Mouse (Mus musculus): ENCODE data around the gene Itga2b. TPM values are rescaled to one million over a fixed set of nuclear protein-coding genes. Genes with fewer than 3 reads are reported as not detected.

The Itga2b gene
- polyA plus RNA-seq, 2 experiments: 20.0 to 35.4 TPM

DNA sequence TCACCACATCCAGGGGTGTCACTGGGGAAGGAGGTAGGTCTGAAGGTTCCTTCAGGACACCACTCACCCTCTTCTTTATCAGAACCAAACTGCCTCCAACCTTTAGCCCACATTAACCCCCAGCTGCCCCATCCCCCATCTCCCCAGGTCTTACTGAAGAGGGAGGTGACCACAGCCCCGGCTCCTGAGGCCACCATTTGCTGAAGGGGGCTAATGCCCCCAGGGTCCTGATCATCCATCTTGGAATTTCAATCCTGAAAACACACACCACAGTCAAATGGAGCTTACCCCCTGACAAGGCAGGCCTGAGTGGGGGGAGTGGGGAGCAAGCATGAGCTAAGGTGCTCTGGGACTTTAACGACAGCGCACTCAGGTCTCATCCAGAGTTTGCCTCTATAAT is 63.5 kb downstream of the Itga2b start:
- H3K27me3 ChIP-seq (ENCODE audit: control insufficient read depth, insufficient read depth, low read length): no peaks in the 10 kb centered on the region
- peak overlapping the region; percentile 99 for H3K4me2 ChIP-seq (ENCODE audit: low read depth)
- peak overlapping the region; percentile 99 for H3K9ac ChIP-seq (replicated peaks)
- no peaks in the 10 kb centered on the region for H3K9me3 ChIP-seq (ENCODE audit: control insufficient read depth, low read length)
- peak overlapping the region; percentile 72 for H3K27ac ChIP-seq
- no peak for TF ChIP-seq CTCF (IDR thresholded peaks at IDR 0.05; ENCODE audit: low read depth)
- no peak for TF ChIP-seq EP300 (IDR thresholded peaks at IDR 0.05; ENCODE audit: low read depth)
- WGBS (ENCODE audit: insufficient replicate concordance): 19% methylated on average over 3 of the region's 3 CpGs
- no peak for DNase-seq (ENCODE audit: low read depth in 3 of 3, low spot score in 3 of 3)
- peak overlapping the region; percentile 68 to 86 for H3K4me3 ChIP-seq (ENCODE audit: insufficient read depth in 1 of 2, low read depth in 2 of 2, low read length in 2 of 2)
- peaks cover 24 to 30% of the 10 kb centered on the region in 2 experiments for H3K4me1 ChIP-seq (replicated peaks; ENCODE audit: control insufficient read depth in 2 of 2, insufficient read depth in 2 of 2, low read length in 1 of 2)
- no peak for ATAC-seq (ENCODE audit: insufficient read depth)
- peaks cover 35% of the 10 kb centered on the region for H3K36me3 ChIP-seq (replicated peaks; ENCODE audit: control insufficient read depth, insufficient read depth, low read depth)

- Histone ChIP-seq H3K9ac (replicated peaks) (peak overlapping the region; percentile 99), H3K9me3 (ENCODE audit: control insufficient read depth, low read length) (no peaks in the 10 kb centered on the region), H3K27me3 (ENCODE audit: control insufficient read depth, insufficient read depth, low read length) (peaks cover 5% of the 10 kb centered on the region), H3K4me3 (ENCODE audit: insufficient read depth in 1 of 2, low read depth in 2 of 2, low read length in 2 of 2) (peak overlapping the region; percentile 68 to 86), H3K27ac (peak overlapping the region; percentile 72), H3K4me1 (replicated peaks; ENCODE audit: control insufficient read depth in 2 of 2, insufficient read depth in 2 of 2, low read length in 1 of 2) (peaks cover 21 to 24% of the 10 kb centered on the region in 2 experiments), H3K36me3 (replicated peaks; ENCODE audit: control insufficient read depth, insufficient read depth, low read depth) (peaks cover 35% of the 10 kb centered on the region), H3K4me2 (ENCODE audit: low read depth) (peak overlapping the region; percentile 99)
- no peak for DNase-seq (ENCODE audit: low read depth in 3 of 3, low spot score in 3 of 3)
- ATAC-seq (ENCODE audit: insufficient read depth): no peak
- WGBS (ENCODE audit: insufficient replicate concordance): 75% methylated on average over 11 of the region's 11 CpGs
- TF ChIP-seq EP300 (IDR thresholded peaks at IDR 0.05; ENCODE audit: low read depth) (no peak), CTCF (IDR thresholded peaks at IDR 0.05; ENCODE audit: low read depth) (no peak)
Measured at GRCm38 (mm10) chr11:102405544-102406285, 64.2 kb downstream of the Itga2b start.

- Histone ChIP-seq H3K4me1 (replicated peaks; ENCODE audit: control insufficient read depth in 2 of 2, insufficient read depth in 2 of 2, low read length in 1 of 2) (peaks cover 18% of the 10 kb centered on the region in 2 experiments), H3K4me3 (ENCODE audit: insufficient read depth in 1 of 2, low read depth in 2 of 2, low read length in 2 of 2) (peak overlapping the region in 1 of 2 experiments; percentile 10; a peak in 1 of 4 replicates), H3K27ac (no peak overlapping the region; the same call in 1 of the 2 replicates), H3K9ac (replicated peaks) (no peak overlapping the region; the same call in 1 of the 2 replicates), H3K9me3 (ENCODE audit: control insufficient read depth, low read length) (no peaks in the 10 kb centered on the region), H3K4me2 (ENCODE audit: low read depth) (peak overlapping the region; percentile 99), H3K27me3 (ENCODE audit: control insufficient read depth, insufficient read depth, low read length) (peaks cover 18% of the 10 kb centered on the region), H3K36me3 (replicated peaks; ENCODE audit: control insufficient read depth, insufficient read depth, low read depth) (peaks cover 35% of the 10 kb centered on the region)
- DNase-seq (ENCODE audit: low read depth in 3 of 3, low spot score in 3 of 3) (no peak), ATAC-seq (ENCODE audit: insufficient read depth) (no peak)
- no peak for TF ChIP-seq CTCF (IDR thresholded peaks at IDR 0.05; ENCODE audit: low read depth)
- TF ChIP-seq EP300 (IDR thresholded peaks at IDR 0.05; ENCODE audit: low read depth): no peak
- WGBS (ENCODE audit: insufficient replicate concordance): 81% methylated on average over 18 of the region's 18 CpGs
Measured at GRCm38 (mm10) chr11:102404161-102405010, 65.5 kb downstream of the Itga2b start.

- no peak overlapping the region for H3K4me2 ChIP-seq (ENCODE audit: low read depth)
- ATAC-seq (ENCODE audit: insufficient read depth): no peak
Measured at GRCm38 (mm10) chr11:102403657-102404056, 66.3 kb downstream of the Itga2b start.

More at GRCm38 (mm10) chr11:102403657-102404056, 66.3 kb downstream of the Itga2b start:
- Histone ChIP-seq H3K27me3 (ENCODE audit: control insufficient read depth, insufficient read depth, low read length) (peaks cover 26% of the 10 kb centered on the region), H3K36me3 (replicated peaks; ENCODE audit: control insufficient read depth, insufficient read depth, low read depth) (peaks cover 35% of the 10 kb centered on the region), H3K4me3 (ENCODE audit: insufficient read depth in 1 of 2, low read depth in 2 of 2, low read length in 2 of 2) (no peak overlapping the region), H3K4me1 (replicated peaks; ENCODE audit: control insufficient read depth in 2 of 2, insufficient read depth in 2 of 2, low read length in 1 of 2) (peaks cover 11 to 12% of the 10 kb centered on the region in 2 experiments), H3K9ac (replicated peaks) (no peak overlapping the region), H3K27ac (no peak overlapping the region), H3K9me3 (ENCODE audit: control insufficient read depth, low read length) (no peaks in the 10 kb centered on the region)
- 94% methylated on average over 11 of the region's 11 CpGs for WGBS (ENCODE audit: insufficient replicate concordance)
- no peak for DNase-seq (ENCODE audit: low read depth in 3 of 3, low spot score in 3 of 3)
- no peak for TF ChIP-seq CTCF (IDR thresholded peaks at IDR 0.05; ENCODE audit: low read depth)
- no peak for TF ChIP-seq EP300 (IDR thresholded peaks at IDR 0.05; ENCODE audit: low read depth)

Small RNA genes within 50 kb of the gene (microRNA-seq; reads per million reads assigned to microRNA genes)
- not detected for gene Mir6930

Other genes with a start within 250 kb of the Itga2b start
- 8.8 and 10.0 TPM in 2 replicates for gene Hdac5, start 240.0 kb downstream of the Itga2b start, polyA plus RNA-seq (2012; rRNA removed)
- gene Hdac5, start 240.0 kb downstream of the Itga2b start, polyA plus RNA-seq (2014; fragmentation: Nextera tagmentation; extraction: Ambion mirVana): 6.4 and 7.3 TPM in 2 replicates
- gene BC030867, start 221.2 kb downstream of the Itga2b start, polyA plus RNA-seq (2012; rRNA removed): 10.9 and 11.3 TPM in 2 replicates
- 10.8 and 13.2 TPM in 2 replicates for gene BC030867, start 221.2 kb downstream of the Itga2b start, polyA plus RNA-seq (2014; fragmentation: Nextera tagmentation; extraction: Ambion mirVana)
- gene Asb16, start 201.4 kb downstream of the Itga2b start, polyA plus RNA-seq (2012; rRNA removed): 0.39 and 0.44 TPM in 2 replicates
- 0.05 and 0.08 TPM in 2 replicates for gene Asb16, start 201.4 kb downstream of the Itga2b start, polyA plus RNA-seq (2014; fragmentation: Nextera tagmentation; extraction: Ambion mirVana)
- 19.1 and 19.8 TPM in 2 replicates for gene Tmub2, start 185.2 kb downstream of the Itga2b start, polyA plus RNA-seq (2012; rRNA removed)
- gene Tmub2, start 185.2 kb downstream of the Itga2b start, polyA plus RNA-seq (2014; fragmentation: Nextera tagmentation; extraction: Ambion mirVana): 19.3 and 24.7 TPM in 2 replicates
- 11.0 and 11.6 TPM in 2 replicates for gene Atxn7l3, start 173.5 kb downstream of the Itga2b start, polyA plus RNA-seq (2012; rRNA removed)
- 3.6 and 4.7 TPM in 2 replicates for gene Atxn7l3, start 173.5 kb downstream of the Itga2b start, polyA plus RNA-seq (2014; fragmentation: Nextera tagmentation; extraction: Ambion mirVana)
- 19.9 and 34.7 TPM in 2 replicates for gene Ubtf, start 150.4 kb downstream of the Itga2b start, polyA plus RNA-seq (2012; rRNA removed)
- 42.5 and 48.8 TPM in 2 replicates for gene Ubtf, start 150.4 kb downstream of the Itga2b start, polyA plus RNA-seq (2014; fragmentation: Nextera tagmentation; extraction: Ambion mirVana)
- 570 and 632 TPM in 2 replicates for gene Slc4a1, start 103.9 kb downstream of the Itga2b start, polyA plus RNA-seq (2012; rRNA removed)
- gene Slc4a1, start 103.9 kb downstream of the Itga2b start, polyA plus RNA-seq (2014; fragmentation: Nextera tagmentation; extraction: Ambion mirVana): 606 and 703 TPM in 2 replicates
- 1.4 and 1.9 TPM in 2 replicates for gene Rundc3a, start 76.7 kb downstream of the Itga2b start, polyA plus RNA-seq (2012; rRNA removed)
- 1.0 and 1.2 TPM in 2 replicates for gene Rundc3a, start 76.7 kb downstream of the Itga2b start, polyA plus RNA-seq (2014; fragmentation: Nextera tagmentation; extraction: Ambion mirVana)
- gene Slc25a39, start 62.2 kb downstream of the Itga2b start, polyA plus RNA-seq (2012; rRNA removed): 167 and 187 TPM in 2 replicates
- 339 and 363 TPM in 2 replicates for gene Slc25a39, start 62.2 kb downstream of the Itga2b start, polyA plus RNA-seq (2014; fragmentation: Nextera tagmentation; extraction: Ambion mirVana)
- gene Grn, start 39.8 kb downstream of the Itga2b start, polyA plus RNA-seq (2012; rRNA removed): 25.4 and 28.9 TPM in 2 replicates
- 34.1 and 41.4 TPM in 2 replicates for gene Grn, start 39.8 kb downstream of the Itga2b start, polyA plus RNA-seq (2014; fragmentation: Nextera tagmentation; extraction: Ambion mirVana)
- gene Fam171a2, start 22.4 kb downstream of the Itga2b start, polyA plus RNA-seq (2012; rRNA removed): 1.6 and 2.0 TPM in 2 replicates
- gene Fam171a2, start 22.4 kb downstream of the Itga2b start, polyA plus RNA-seq (2014; fragmentation: Nextera tagmentation; extraction: Ambion mirVana): 0.17 and 0.35 TPM in 2 replicates
- 7.5 and 7.8 TPM in 2 replicates for gene Gpatch8, start 86.3 kb upstream of the Itga2b start, polyA plus RNA-seq (2012; rRNA removed)
- 14.1 and 16.4 TPM in 2 replicates for gene Gpatch8, start 86.3 kb upstream of the Itga2b start, polyA plus RNA-seq (2014; fragmentation: Nextera tagmentation; extraction: Ambion mirVana)
- gene Gm11627, start 109.3 kb upstream of the Itga2b start, polyA plus RNA-seq (2012; rRNA removed): 0.08 and 0.17 TPM in 2 replicates
- gene Gm11627, start 109.3 kb upstream of the Itga2b start, polyA plus RNA-seq (2014; fragmentation: Nextera tagmentation; extraction: Ambion mirVana): not detected in 2 replicates
- 0.91 and 1.1 TPM in 2 replicates for gene Fzd2, start 134.3 kb upstream of the Itga2b start, polyA plus RNA-seq (2012; rRNA removed)
- gene Fzd2, start 134.3 kb upstream of the Itga2b start, polyA plus RNA-seq (2014; fragmentation: Nextera tagmentation; extraction: Ambion mirVana): 0.28 and 0.47 TPM in 2 replicates
- 0.01 and 0.02 TPM in 2 replicates for gene Meioc, start 193.6 kb upstream of the Itga2b start, polyA plus RNA-seq (2012; rRNA removed)
- 0.11 TPM in 1 of 2 replicates, not detected in the other for gene Meioc, start 193.6 kb upstream of the Itga2b start, polyA plus RNA-seq (2014; fragmentation: Nextera tagmentation; extraction: Ambion mirVana)
- 4.0 and 7.1 TPM in 2 replicates for gene Ccdc43, start 227.7 kb upstream of the Itga2b start, polyA plus RNA-seq (2012; rRNA removed)
- gene Ccdc43, start 227.7 kb upstream of the Itga2b start, polyA plus RNA-seq (2014; fragmentation: Nextera tagmentation; extraction: Ambion mirVana): 14.1 and 14.7 TPM in 2 replicates